ENCODE assay signal across 17 mouse cellular contexts in the genomic region with DNA sequence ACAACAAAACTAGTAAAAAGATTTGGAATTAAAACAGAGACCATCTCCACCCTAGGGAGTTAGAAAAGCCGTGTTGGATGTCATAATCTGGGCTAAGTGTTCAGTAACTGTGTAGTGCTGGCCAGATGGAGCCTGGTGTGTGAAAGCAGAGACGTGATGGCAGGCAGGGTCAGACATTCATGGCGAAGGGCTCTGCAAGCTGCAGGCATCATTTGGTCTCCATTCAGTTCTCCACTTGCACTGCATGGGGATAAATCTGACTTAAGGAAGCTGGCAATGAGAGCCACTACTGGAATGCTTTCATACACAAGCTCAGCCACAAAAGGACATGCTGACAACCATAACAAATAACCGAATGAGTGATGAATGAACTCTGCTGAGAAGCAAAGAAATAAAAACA.
DNase-seq lines count a peak whose midpoint lies in the region; TF ChIP-seq lines count a peak whose summit lies in the region.
"Had no signal": no experiment of that assay in that cellular context is flagged by ENCODE, and none has a peak within 500 bp of the region (broad histone marks: within the 10 kb centered on the region; RNA-seq: fewer than 3 reads in every experiment).

No protein-coding gene starts in this region.

- TF ChIP-seq CTCF in gastrocnemius, adult 2 months (IDR thresholded peaks at IDR 0.05), result no peak
- no peak for TF ChIP-seq CTCF in lung, adult 2 months (IDR thresholded peaks at IDR 0.05; ENCODE audit: insufficient read depth, low read length)

- TF ChIP-seq POLR2A in lung, adult 2 months (IDR thresholded peaks at IDR 0.05; ENCODE audit: borderline replicate concordance, extremely low read depth, low read depth, low read length), result no peak

- 49% methylated on average over 4 of the region's 4 CpGs for WGBS in lung, adult 2 months

- DNase-seq in gastrocnemius, adult 2 months, result peak; percentile 29
- DNase-seq in gastrocnemius, postnatal 10 days, result no peak
- peak; percentile 7 to 19 for DNase-seq in lung, adult 18-20 months
- no peak for DNase-seq in lung, adult 2 months
- DNase-seq in gastrocnemius, postnatal 14 days, result peak; percentile 37
- peak; percentile 10 for DNase-seq in lung, postnatal 14 days
- no peak for DNase-seq in frontal cortex, adult 2 months (ENCODE audit: extremely low spot score in 1 of 2, low spot score in 1 of 2)
- DNase-seq in thymus, postnatal 25 days, result no peak
- DNase-seq: adrenal gland, postnatal 25 days; cerebellum, adult 8-10 months; kidney, adult 2 months; kidney, postnatal 4 days; liver; liver, postnatal 0 days; right cerebral cortex, postnatal 14 days; thymus, adult 18-20 months had no signal

- no peak overlapping the region for H3K4me3 ChIP-seq in gastrocnemius, adult 2 months
- H3K4me3 ChIP-seq in lung, adult 2 months (replicated peaks; ENCODE audit: extremely low read depth, low read depth, low read length), result no peak overlapping the region
- H3K4me3 ChIP-seq: heart, embryonic 12.5 days had no signal

- H3K4me1 ChIP-seq in lung, adult 2 months (ENCODE audit: control insufficient read depth, insufficient read depth, low read length), result no peaks in the 10 kb centered on the region; the same call in 1 of the 2 replicates
- H3K4me1 ChIP-seq: heart, embryonic 12.5 days had no signal

- intact Hi-C loops in gastrocnemius, adult 2 months (cut with DNase I), result no loop called here
- intact Hi-C loops in gastrocnemius, postnatal 14 days (cut with DNase I; ENCODE audit: low total_unique reads), result no loop called here

- H3K27ac ChIP-seq in gastrocnemius, adult 2 months, result no peak overlapping the region

Comparison
In these comparisons a context has a peak if more than half of its experiments do, and no peak if none do; other contexts are left out.
1. DNase-seq: peak in gastrocnemius, adult 2 months (single experiment), lung, adult 18-20 months (2 of 2), gastrocnemius, postnatal 14 days (single experiment) and lung, postnatal 14 days (single experiment); none in gastrocnemius, postnatal 10 days (single experiment), lung, adult 2 months (single experiment), frontal cortex, adult 2 months (0 of 2) and thymus, postnatal 25 days (single experiment).